Mouse (Mus musculus) intestine, embryonic 16.5 days (tissue): ENCODE data around the gene Arhgef25. TPM values are rescaled to one million over a fixed set of nuclear protein-coding genes. Genes with fewer than 3 reads are reported as not detected.

Experiments
- ATAC-seq: fragments of 200-750 bp; cut with Nextera tagmentation; 2 replicates; pipeline ENCODE4 v1.8.0; 2017; ENCODE audit warnings: moderate TSS enrichment, moderate library complexity
- H3K27ac ChIP-seq: fragments of 300-500 bp; sonication (generic); 2 replicates; pipeline ENCODE4 v1.5.1; 2014; ENCODE audit warnings: mild to moderate bottlenecking, low read length
- H3K27me3 ChIP-seq: fragments of 300-500 bp; sonication (generic); replicated peaks from 2 replicates; pipeline ENCODE4 v1.6.1; 2014; ENCODE audit warnings: low read length, control low read depth, mixed read lengths; ENCODE audit not compliant: control insufficient read depth, insufficient read depth
- H3K36me3 ChIP-seq: fragments of 300-500 bp; sonication (generic); 2 replicates; pipeline ENCODE4 v1.6.1; 2014; ENCODE audit warnings: low read length, control low read depth; ENCODE audit not compliant: control insufficient read depth, insufficient read depth
- H3K4me1 ChIP-seq: fragments of 300-500 bp; sonication (generic); 2 replicates; pipeline ENCODE4 v1.6.1; 2014; ENCODE audit warnings: low read length, control low read depth, mixed read lengths; ENCODE audit not compliant: control insufficient read depth, insufficient read depth
- H3K4me2 ChIP-seq: fragments of 300-500 bp; sonication (generic); 2 replicates; pipeline ENCODE4 v1.6.1; 2014; ENCODE audit warnings: low read depth, low read length, control low read depth
- H3K4me3 ChIP-seq: fragments of 300-500 bp; sonication (generic); 2 replicates; pipeline ENCODE4 v1.5.1; 2014; ENCODE audit warnings: mild to moderate bottlenecking, low read length
- H3K9ac ChIP-seq: fragments of 300-500 bp; sonication (generic); 2 replicates; pipeline ENCODE4 v1.6.1; 2014; ENCODE audit warnings: low read depth, low read length
- H3K9me3 ChIP-seq: fragments of 300-500 bp; sonication (generic); 2 replicates; pipeline ENCODE4 v1.6.1; 2016; ENCODE audit warnings: low read length, control low read depth; ENCODE audit not compliant: control insufficient read depth
- WGBS: fragments of 180-500 bp; shearing (Covaris S2); extraction: QIAGEN DNeasy Blood & Tissue Kit; methylation state at CpG from one replicate; pipeline ENCODE4 v1.1.7; 2014; 5-methylcytosine and 5-hydroxymethylcytosine counted together
- polyA plus RNA-seq: library from polyadenylated mRNA; unstranded; fragments of >200 nt; fragmentation: Nextera tagmentation; extraction: Ambion mirVana; gene quantifications from 2 replicates; pipeline ENCODE4 v1.2.1, GENCODE M21; 2015

Gene Arhgef25
- polyA plus RNA-seq, 1 experiment from 2014 or later: 46.3 TPM

- H3K27ac ChIP-seq: peak overlapping the region; percentile 76
- peaks cover 13% of the 10 kb centered on the region; the same call in 1 of the 2 replicates for H3K4me1 ChIP-seq
- H3K9ac ChIP-seq: peak overlapping the region; percentile 87
- H3K9me3 ChIP-seq: no peaks in the 10 kb centered on the region
- peak overlapping the region; percentile 84 for H3K4me2 ChIP-seq
- peak overlapping the region; percentile 88 for H3K4me3 ChIP-seq
- H3K27me3 ChIP-seq: no peaks in the 10 kb centered on the region
- peaks cover 6% of the 10 kb centered on the region; the same call in 1 of the 2 replicates for H3K36me3 ChIP-seq
- peak; percentile 70 for ATAC-seq
- under 1% methylated on average over 25 of the region's 25 CpGs for WGBS
Measured at GRCm38 (mm10) chr10:127210961-127211405, 21.1 kb upstream of the Arhgef25 start.

GRCm38 (mm10) chr10:127209928-127210570 is 20.2 kb upstream of the Arhgef25 start:
- ATAC-seq: no peak
- Histone ChIP-seq H3K4me3 (peak overlapping the region; percentile 88), H3K9ac (peak overlapping the region; percentile 87), H3K4me2 (peak overlapping the region; percentile 84), H3K9me3 (no peaks in the 10 kb centered on the region), H3K36me3 (peaks cover 10% of the 10 kb centered on the region; the same call in 1 of the 2 replicates), H3K27ac (no peak overlapping the region), H3K4me1 (peaks cover 13% of the 10 kb centered on the region; the same call in 1 of the 2 replicates), H3K27me3 (no peaks in the 10 kb centered on the region)
- WGBS: 83% methylated on average over 13 of the region's 13 CpGs

DNA sequence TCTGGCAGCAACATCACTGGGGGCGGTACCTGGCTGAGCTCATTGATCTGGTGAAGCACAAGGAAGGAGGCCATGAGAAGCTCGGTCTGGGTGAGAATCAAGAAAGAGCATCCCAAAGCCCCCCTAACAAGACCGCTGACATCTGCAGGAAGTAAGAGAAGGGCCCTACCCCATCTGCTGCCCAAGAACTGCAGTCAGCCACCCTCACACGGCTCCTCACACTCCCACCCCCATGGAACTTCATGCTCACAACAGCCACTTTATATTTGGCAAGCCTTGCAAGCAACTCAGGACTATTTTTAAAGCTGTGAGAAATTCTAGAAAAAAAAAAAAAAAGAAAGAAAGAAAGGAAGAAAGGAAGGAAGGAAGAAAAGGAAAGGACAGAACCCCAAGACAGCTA is 19.0 kb upstream of the Arhgef25 start:
- Histone ChIP-seq H3K36me3 (peaks cover 10% of the 10 kb centered on the region; the same call in 1 of the 2 replicates), H3K27ac (no peak overlapping the region), H3K4me3 (no peak overlapping the region), H3K4me2 (no peak overlapping the region), H3K9me3 (no peaks in the 10 kb centered on the region), H3K9ac (no peak overlapping the region), H3K4me1 (peaks cover 9% of the 10 kb centered on the region; the same call in 1 of the 2 replicates), H3K27me3 (no peaks in the 10 kb centered on the region)
- 84% methylated on average over 4 of the region's 4 CpGs for WGBS
- ATAC-seq: no peak

DNA sequence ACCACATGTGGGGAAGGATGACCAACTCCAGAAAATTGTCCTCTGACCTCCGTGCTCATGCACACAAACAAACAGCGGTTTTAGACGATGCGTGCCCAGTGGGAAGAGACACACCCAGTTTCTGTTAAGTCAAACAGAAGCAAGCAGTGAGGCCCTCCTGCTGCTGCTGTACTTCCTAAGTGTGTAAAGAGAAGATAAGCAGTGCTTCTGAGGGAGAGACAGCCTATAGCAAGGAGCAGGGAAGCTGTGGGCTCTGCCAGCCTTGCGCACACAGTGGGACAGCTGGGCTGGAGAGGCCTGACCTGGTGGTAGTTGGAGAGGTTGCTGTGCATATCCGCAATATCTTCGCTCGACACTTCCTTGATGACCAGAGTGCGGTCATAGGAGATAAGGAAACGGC is 15.5 kb upstream of the Arhgef25 start:
- 71% methylated on average over 10 of the region's 10 CpGs for WGBS
- Histone ChIP-seq H3K4me3 (no peak overlapping the region), H3K9ac (no peak overlapping the region; the same call in 1 of the 2 replicates), H3K27me3 (no peaks in the 10 kb centered on the region), H3K27ac (no peak overlapping the region), H3K36me3 (peaks cover 14% of the 10 kb centered on the region; the same call in 1 of the 2 replicates), H3K4me1 (peaks cover 3% of the 10 kb centered on the region; the same call in 1 of the 2 replicates), H3K9me3 (no peaks in the 10 kb centered on the region), H3K4me2 (no peak overlapping the region)
- ATAC-seq: peak; percentile 85

GRCm38 (mm10) chr10:127204589-127204988 is 14.7 kb upstream of the Arhgef25 start:
- H3K4me1 ChIP-seq: no peaks in the 10 kb centered on the region
- no peaks in the 10 kb centered on the region for H3K27me3 ChIP-seq
- H3K9me3 ChIP-seq: no peaks in the 10 kb centered on the region
- H3K9ac ChIP-seq: no peak overlapping the region
- H3K36me3 ChIP-seq: peaks cover 14% of the 10 kb centered on the region; the same call in 1 of the 2 replicates
- 90% methylated on average over 5 of the region's 5 CpGs for WGBS
- H3K4me3 ChIP-seq: no peak overlapping the region
- H3K27ac ChIP-seq: no peak overlapping the region
- H3K4me2 ChIP-seq: no peak overlapping the region
- no peak for ATAC-seq

GRCm38 (mm10) chr10:127203106-127203505 is 13.2 kb upstream of the Arhgef25 start:
- peak; percentile 65 for ATAC-seq
- H3K27me3 ChIP-seq: no peaks in the 10 kb centered on the region
- H3K9me3 ChIP-seq: no peaks in the 10 kb centered on the region
- no peak overlapping the region for H3K4me2 ChIP-seq
- no peak overlapping the region for H3K4me3 ChIP-seq
- peaks cover 18% of the 10 kb centered on the region; the same call in 1 of the 2 replicates for H3K36me3 ChIP-seq
- H3K4me1 ChIP-seq: no peaks in the 10 kb centered on the region
- no peak overlapping the region for H3K9ac ChIP-seq
- H3K27ac ChIP-seq: no peak overlapping the region
- WGBS: 85% methylated on average over 3 of the region's 3 CpGs

GRCm38 (mm10) chr10:127200279-127200678 is 10.4 kb upstream of the Arhgef25 start:
- H3K4me1 ChIP-seq: peaks cover 3% of the 10 kb centered on the region; the same call in 1 of the 2 replicates
- H3K27ac ChIP-seq: no peak overlapping the region
- H3K9me3 ChIP-seq: no peaks in the 10 kb centered on the region
- no peak overlapping the region for H3K4me3 ChIP-seq
- WGBS: 82% methylated on average over 8 of the region's 8 CpGs
- H3K36me3 ChIP-seq: peaks cover 10% of the 10 kb centered on the region; the same call in 1 of the 2 replicates
- no peaks in the 10 kb centered on the region for H3K27me3 ChIP-seq
- ATAC-seq: no peak
- H3K9ac ChIP-seq: no peak overlapping the region
- H3K4me2 ChIP-seq: no peak overlapping the region

DNA sequence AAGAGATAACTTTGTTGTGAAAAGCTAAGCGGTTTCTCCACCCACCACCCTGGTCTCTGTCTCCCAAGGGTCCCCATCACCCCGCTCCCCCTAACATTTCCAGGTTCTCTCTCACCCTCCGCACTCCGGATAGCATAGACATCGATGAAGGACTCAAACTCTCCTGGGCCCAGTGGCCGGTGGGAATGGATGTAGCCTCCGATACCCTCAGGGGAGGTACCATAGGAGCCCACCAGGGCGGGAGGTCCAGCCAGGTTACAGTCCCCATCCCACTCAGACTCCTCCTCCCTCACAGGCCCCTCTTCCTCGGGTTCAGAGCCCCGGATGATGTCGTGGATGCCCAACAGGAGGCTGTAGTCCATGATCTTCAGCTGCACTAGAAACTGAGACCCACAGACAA is 9.6 kb upstream of the Arhgef25 start:
- Histone ChIP-seq H3K27ac (no peak overlapping the region), H3K9me3 (no peaks in the 10 kb centered on the region), H3K4me1 (peaks cover 9% of the 10 kb centered on the region), H3K36me3 (peaks cover 10% of the 10 kb centered on the region; the same call in 1 of the 2 replicates), H3K9ac (no peak overlapping the region), H3K4me2 (no peak overlapping the region), H3K4me3 (no peak overlapping the region), H3K27me3 (no peaks in the 10 kb centered on the region)
- ATAC-seq: no peak
- 88% methylated on average over 11 of the region's 11 CpGs for WGBS

DNA sequence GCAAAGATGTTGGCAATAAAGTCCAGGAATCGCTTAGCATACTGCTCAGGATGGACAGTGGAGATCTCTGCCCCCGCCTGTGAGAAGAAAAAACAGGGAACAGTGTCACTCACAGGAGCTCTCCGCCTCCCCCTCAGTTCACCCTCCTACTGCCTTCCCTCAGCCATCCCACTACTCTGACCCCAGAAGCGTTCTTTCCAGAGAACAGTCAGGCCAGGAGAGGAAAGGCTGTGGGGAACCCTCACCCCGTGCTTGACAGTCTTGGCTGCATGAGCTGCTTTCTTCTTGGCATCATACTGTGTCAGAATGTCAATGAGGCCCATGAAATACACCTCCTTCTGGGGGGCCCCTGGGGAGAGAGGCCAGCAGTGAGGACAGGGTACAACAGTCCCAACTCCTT is 9.2 kb upstream of the Arhgef25 start:
- Histone ChIP-seq H3K4me3 (no peak overlapping the region), H3K36me3 (peaks cover 10% of the 10 kb centered on the region; the same call in 1 of the 2 replicates), H3K27ac (no peak overlapping the region), H3K27me3 (no peaks in the 10 kb centered on the region), H3K4me2 (no peak overlapping the region), H3K9ac (no peak overlapping the region), H3K4me1 (peaks cover 13% of the 10 kb centered on the region), H3K9me3 (no peaks in the 10 kb centered on the region)
- no peak for ATAC-seq
- 76% methylated on average over 5 of the region's 5 CpGs for whole genome bisulfite sequencing
